Mouse (Mus musculus) adrenal gland, adult 18-20 months (tissue): ENCODE results near the gene Ttc25. TPM values are rescaled to one million over a fixed set of nuclear protein-coding genes. Genes with fewer than 3 reads are reported as not detected.
"Not testable (repeated sequence)": the region's sequence is repeated elsewhere in the genome, so short reads cannot be mapped to it uniquely, and the experiment has no call there.

ENCODE experiments used
- DNase-seq, 2 experiments: peaks; one replicate each; pipeline ENCODE4 v3.0.0; 2021 to 2022; ENCODE audit warnings: low spot score in 2 of 2
- total RNA-seq, 2 experiments: library from RNA; stranded (reverse); gene quantifications; 1 replicate in 1 of 2; 2 replicates in 1 of 2; pipeline ENCODE4 v1.2.3; 2021

Ttc25 gene
- total RNA-seq, 2 experiments from 2014 or later, result 8.8 to 18.8 TPM

DNA sequence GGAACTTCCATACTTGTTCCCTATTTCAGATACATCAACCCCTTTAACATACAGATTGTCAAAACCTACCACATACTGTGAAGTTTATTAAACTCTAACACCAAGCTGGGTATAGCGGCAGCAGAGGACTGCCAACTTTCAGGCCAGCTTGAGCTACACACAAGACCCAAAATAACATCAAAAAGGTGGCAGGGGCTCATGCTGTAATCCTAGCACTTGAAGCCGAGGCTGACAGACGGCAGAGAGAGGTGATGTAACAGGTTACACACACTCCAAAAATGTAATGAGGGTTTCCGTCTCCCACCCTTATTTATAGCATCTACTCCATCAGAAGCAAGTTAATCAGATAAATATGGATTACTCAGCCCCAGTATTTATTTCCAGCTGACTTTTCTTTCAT lies 50.1 kb downstream of the Ttc25 start:
- no peak for DNase-seq

DNA sequence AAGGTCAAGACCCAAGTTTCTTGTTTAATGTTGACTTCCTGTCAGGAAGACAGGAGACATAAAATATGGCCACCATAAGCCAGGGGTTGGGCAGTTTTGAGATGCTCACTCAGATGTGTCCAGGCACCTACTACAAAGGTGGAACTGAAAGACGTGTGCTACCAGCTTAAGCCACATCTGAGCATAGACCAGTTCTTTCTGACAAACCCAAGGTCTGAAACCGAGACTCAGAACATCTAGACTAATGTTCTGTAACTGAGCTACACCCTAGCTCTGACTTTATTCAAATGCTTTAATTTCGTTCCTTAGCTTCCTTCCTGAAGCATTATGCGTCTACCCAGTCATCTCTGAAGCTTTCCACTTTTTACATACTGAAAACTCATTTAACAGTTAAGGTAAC lies 52.7 kb downstream of the Ttc25 start:
- DNase-seq, result no peak

DNA sequence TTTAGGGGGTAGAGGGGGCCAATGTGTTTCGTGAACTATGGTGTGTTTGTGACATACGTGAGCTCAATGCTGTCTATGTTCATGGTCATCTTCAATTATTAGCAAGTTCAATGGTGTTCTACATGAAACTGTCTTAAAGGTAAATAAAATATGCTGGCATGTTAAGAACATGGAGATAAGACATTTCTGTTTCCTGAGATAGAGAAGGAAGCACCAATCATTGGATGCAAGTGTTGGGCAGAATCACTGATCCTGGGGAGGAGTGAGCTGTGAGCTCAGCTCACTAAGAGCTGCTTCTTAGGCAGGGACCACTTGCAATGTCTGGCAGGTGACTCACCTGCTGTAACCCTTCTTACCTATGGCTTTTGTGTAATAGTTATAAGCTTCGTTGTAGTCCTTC lies 56.0 kb downstream of the Ttc25 start:
- DNase-seq, result no peak

DNA sequence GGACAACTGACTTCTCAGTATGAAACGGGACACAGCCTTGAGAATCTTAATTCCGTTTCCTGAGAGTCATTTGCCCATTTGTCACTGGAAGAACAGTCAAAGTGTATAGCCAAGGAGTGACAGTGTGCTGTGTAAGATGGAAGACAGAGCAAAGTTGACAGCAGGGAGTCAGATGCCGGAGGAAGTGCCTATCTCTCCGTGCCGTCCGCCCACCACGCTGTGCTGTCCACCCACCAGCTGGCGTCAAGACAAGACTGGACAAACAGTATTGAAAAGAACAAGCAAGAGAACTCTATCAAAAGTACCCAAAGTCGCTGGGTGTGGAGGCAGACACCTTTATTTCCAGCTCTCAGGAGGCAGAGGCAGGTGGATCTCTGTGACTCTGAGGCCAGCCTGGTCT lies 57.7 kb downstream of the Ttc25 start:
- DNase-seq, result no peak

DNA sequence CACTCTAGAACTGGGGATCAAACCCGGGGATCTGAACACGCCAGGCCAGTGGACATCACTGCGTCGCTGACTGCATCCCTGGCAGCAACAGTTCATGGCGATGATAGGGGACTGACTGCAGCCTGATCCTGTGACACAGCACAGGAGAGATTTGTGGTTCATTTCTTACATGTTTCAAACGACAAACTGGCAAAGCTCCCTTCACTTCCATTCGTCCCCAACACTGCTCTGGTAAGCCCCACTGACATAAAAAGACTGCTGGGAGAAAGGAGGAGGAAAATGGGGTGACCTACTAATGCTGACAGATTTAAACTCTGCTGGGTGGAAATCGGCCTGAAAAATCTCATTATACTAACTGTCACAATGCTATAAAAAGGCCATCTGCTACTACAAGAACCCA lies 58.4 kb downstream of the Ttc25 start:
- no peak for DNase-seq

DNA sequence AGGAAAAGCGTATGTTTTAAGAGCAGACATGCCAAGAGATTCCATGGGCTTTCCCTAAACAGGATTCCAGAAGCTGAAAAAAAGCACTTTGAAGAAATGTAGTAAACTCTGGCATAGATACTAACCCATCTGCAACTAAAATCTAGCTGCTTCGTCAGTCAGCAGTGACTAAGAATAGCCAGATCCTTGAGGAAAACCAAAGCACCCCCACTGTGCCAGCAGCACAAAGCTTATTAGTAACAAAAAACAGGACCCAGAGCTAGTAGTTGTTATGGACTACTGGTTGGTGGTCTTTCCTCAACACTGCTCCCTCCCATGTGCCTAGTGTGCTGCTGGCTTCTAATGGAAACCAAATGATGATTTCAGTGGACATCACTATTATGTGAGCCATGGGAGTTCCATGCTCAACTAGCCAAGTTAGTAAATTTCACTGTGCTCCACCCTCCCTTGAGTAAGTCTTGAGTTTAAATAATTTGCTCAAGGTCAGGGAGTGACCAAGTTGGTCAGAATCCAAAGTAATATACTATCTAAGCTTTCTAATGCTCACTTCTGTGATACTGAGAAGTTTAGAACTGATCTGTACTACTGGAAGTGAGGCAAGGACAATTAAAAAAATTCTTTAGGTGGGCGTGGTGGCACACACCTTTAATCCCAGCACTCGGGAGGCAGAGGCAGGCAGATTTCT lies 59.1 kb downstream of the Ttc25 start:
- no peak for DNase-seq

DNA sequence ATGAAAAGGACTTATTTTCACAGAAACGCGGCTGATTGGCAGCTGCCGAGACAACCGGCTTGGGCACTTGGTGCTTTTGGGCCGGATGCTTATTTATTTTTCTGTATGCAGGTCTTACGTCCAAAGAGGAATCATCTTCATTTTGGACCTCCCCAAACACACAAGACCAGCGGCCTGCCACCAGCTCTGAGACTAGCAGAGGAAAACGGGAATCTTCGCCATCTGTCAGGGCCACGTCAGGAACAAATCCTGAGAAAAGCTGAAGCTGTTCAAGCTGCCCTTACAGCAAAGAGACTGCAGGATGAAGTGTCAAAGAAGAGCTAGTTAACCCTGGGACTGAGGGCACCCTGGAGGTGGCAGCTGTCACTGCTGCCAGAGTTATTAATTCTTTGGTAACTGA lies 60.0 kb downstream of the Ttc25 start:
- no peak for DNase-seq

DNA sequence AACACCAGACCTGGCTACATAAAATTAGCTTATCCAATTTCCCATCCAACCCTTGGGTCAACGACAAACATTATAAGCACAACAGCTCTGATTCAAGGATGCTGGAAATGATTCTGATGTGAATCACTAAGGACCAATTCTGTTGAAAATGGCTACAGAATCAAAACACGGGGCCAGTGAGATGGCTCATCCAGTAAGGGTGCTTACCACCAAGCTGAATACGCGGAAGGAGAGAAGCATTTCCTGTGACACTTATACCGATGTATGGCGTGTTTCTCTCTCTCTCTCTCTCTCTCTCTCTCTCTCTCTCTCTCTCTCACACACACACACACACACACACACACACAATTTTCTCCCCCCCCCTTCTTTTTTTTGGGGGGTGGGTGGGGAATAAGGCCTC lies 61.7 kb downstream of the Ttc25 start:
- no peak for DNase-seq

DNA sequence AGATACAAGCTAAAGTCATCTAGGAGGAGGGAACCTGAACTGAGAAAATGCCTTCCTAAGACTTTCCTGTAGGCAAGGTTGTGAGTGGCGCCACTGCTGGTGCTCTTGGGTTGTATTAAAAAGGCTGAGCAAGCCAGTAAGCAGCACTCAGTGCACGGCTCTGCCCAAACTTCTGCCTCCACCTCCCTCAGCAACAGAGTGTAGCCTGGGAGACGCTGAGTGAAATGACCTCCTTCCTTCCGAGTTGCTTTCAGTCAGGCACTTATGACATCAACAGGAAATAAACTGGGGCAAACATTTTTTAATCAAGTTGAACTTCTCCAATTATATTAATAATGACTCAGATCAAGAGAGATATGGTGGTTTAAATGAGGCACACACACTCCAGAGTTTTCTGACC lies 63.4 kb downstream of the Ttc25 start:
- DNase-seq, result no peak

DNA sequence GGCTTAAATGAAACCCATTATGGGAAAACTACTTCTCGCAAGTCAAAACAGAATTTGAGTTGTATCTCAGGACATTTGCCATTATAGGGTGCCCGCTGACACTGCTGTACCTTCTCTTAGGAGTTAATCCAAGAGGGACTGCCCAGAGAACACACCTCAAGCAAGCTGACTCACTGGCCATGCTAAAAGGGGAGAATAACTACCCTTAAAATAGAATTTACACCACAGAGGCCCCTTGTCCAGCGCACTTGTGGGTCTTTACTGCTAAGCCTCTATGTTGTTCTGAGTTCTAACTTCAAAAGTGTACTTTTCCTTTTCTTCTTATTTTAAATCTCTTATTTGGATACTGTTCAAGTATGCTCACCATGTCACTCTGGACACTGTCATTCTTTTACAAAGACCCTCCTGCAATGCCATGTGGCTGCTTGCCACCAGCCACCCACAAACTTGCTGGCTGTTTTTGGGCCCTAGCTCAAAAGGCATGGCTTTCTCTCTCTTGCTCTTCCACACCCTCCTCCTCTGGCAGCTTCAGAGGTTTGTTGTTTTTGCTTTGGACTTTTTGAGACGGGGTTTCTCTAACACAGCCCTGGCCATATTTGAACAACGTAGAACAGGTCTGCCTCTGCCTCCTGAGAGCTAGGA lies 64.1 kb downstream of the Ttc25 start:
- no peak for DNase-seq

DNA sequence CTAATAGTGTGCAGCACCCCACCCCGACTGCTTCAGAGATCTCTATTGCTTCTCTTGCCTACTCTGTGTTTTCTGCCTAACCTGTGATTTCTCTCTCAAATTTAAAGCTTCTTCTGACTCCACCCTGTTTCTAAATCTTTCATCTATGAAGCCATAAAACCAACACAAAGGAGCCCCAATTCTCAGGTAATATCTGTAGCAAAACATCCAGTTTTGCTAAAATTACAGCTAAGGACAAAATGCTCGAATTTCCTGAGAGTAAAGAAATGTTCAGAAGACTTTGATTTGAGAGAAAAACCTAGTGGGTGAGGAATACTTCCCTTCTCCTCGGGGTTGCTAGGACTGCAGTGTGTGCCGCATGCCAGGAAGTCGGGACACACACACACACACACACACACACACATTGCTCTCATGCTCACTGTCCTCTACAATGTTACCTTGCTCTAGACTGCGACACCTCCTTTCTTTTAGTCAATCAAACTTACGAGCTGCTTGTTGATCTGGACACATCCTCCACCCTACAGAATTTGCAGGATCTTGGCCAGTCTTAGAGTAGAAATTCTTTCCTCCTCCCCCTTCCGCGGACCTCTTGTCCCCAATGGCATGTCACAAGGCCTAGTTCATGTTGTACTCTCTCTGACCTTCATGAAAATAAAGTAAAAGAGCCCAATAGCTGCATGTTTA lies 64.7 kb downstream of the Ttc25 start:
- DNase-seq, result no peak

DNA sequence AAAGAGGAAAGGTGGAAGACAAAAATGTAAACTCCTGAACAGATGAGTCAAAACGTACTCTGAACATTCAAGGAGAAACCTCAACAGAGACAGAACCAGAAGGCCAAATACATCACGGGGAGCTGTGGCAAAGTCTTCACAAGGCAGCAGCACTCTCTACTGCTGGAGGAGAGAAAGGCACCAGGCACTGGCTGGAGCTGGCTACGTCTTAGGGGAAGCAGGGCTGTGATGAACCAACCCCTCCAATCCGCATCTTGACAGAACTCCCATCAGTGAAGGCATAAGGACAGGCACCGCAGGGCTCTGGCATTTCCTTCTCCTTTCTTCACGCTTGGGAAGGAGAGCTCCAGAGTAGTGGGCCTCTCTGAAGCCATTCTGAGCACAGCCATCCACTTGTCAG lies 66.2 kb downstream of the Ttc25 start:
- DNase-seq, result no peak

DNA sequence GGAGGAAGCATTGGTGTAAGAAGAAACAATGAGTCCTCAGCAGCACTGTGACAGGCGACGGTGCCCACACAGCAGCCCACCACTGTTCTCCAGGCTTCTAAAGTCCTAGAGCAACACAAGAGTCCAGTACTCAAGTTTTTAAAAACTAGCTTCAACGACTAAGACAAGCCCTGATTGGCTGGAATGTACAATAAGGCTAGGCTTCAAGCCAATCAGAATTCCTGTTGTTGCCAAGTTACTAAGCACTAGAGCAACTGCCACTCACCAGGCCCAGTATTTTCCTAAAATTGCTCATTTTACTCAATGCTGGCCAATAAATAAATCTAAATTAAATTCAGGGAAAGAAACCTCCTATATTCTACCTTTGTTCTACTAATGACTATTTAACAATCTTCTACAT lies 67.8 kb downstream of the Ttc25 start:
- no peak for DNase-seq

DNA sequence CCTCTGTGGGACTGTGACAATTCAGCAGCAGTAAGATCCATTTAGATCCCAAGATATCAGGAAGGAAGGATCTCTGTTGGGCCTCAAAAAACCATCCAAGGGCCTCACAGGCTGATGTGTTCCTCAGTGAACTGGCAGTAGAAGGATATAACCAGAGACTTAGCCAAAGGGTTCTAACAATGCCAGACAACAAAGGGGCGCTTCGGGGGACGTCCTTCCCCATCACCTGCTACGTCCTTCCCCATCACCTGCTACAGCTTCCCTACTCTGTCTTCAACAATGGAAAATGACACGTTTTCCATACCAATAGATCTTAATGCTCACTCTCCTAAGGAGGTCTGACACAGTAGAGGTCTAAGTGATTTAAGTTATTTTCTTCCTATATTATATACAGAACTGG lies 70.9 kb downstream of the Ttc25 start:
- no peak for DNase-seq

DNA sequence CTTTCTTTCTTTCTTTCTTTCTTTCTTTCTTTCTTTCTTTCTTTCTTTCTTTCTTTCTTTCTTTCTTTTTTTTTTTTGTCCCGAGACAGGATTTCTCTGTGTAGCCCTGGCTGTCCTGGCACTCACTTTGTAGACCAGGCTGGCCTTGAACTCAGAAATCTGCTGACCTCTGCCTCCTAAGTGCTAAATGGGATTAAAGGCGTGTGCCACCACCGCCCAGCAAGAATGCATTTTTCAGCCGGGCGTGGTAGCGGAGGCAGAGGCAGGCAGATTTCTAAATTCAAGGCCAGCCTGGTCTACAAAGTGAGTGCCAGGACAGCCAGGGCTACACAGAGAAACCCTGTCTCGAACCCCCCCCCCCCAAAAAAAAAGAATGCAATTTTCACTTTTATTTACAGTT lies 71.4 kb downstream of the Ttc25 start:
- DNase-seq, result not testable (repeated sequence)

DNA sequence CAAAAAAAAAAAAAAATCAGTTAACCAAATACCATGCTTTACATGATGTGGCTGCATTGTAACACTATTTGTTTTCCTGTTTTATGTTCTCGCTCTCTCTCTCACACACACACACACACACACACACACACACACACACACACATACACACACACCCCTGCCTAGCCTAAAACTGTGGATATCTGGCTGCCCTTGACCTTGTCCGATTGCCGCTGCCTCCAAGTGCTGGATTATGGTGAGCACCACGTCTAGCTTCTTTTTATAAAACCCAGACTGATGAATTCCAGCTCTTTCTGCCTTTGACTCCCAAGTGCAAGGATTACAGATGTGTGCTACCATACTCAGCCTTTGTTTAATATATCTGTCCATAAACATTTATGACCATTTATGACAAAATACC lies 72.1 kb downstream of the Ttc25 start:
- no peak for DNase-seq

DNA sequence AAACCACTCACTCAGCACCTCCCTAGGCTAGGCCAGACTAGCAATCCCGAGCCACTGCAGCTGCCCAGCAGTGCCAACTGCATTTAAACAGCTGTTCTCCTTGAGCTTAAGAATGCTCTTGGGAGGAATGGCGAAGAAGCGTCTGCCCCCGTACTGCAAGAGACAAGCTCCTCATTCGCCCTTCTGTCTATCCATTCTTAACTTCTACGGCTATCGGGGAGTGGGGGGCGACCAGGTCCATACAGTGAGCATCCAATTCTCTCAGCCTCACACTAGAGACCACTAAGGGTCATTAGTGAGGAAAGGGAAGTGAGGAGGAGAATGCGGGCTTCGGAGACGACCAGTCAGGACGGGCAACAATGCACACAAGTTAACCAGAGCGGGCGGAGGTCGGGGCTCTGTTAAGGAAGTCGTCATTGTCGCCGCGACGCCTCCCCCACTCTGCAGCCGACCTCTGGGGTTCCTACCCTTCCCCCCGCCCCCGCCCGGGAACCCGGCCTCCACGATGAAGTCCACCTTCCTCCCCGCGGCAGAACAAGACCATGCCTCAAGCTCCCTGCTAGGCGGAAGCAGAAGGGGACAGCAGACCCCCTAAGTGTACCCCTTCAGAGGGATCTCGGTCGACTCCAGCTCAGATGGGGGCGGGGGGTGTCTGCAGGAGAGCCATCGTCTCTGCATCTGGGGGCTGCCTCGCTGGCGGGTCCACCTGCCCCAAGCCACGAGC lies 73.5 kb downstream of the Ttc25 start, which contains the start of gene Nkiras2:
TSS of gene Nkiras2 (plus strand) at position 484 of the 724 bp plus-strand sequence.
- DNase-seq, result peak; percentile 54 to 60

DNA sequence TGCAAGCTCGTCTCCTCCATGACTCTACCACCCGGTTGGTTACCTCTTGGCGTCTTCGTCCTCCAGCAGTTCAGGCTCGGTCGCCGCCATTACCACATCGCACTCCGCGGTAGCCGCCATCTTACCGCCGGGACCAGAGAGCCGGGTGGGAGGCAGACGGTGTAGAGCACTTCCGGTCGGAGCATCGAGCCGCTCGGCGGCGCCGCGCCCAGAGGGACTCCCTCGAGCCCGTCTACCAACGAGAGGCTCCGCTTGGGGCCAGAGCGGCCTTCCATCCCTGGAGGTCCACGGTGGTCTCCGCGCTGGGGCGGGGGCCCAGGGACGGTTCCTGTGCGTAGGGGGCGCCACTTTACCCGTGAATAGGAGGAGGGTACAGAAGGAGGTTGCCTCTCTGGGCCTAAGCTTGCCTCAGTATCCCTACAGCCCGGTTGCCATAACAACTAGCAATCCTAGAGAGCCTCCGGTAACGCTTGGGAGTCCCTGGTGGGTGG lies 74.1 kb downstream of the Ttc25 start:
- peak; percentile 89 to 91 for DNase-seq

DNA sequence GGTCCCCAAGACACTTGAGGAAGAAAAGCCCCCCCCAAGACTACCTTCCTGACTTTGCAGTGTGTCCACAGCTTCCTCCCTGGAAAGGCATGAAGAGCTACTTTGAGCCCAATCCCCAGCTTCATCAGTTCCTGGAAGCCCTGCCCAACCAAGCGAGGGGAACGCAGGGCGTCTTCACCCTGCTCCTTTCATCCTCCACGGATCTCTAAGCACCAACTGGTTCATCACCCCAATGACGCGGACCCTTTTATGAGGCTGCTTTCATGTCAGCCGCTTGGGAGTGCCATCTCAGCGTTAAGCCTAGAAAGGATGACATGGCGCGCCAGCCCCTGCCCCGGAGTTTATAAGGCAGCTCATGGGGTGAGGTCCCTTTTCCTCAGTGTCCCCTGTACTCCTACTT lies 74.6 kb downstream of the Ttc25 start, which contains the start of gene Dnajc7:
TSS of gene Dnajc7 (minus strand) at position 187 of the 400 bp plus-strand sequence.
- no peak for DNase-seq
